Mouse (Mus musculus) heart, embryonic 14.5 days (tissue): ENCODE results near the gene Cbx6. TPM values are rescaled to one million over a fixed set of nuclear protein-coding genes. Genes with fewer than 3 reads are reported as not detected.

Experiments used
- ATAC-seq: fragments of 200-750 bp; cut with Nextera tagmentation; 2 replicates; pipeline ENCODE4 v1.8.0; 2017; ENCODE audit warnings: low read depth, moderate TSS enrichment; ENCODE audit not compliant: insufficient number of reproducible peaks, insufficient read depth, low FRiP score
- H3K27ac ChIP-seq, 2 experiments: fragments of 200-500 bp in 1 of 2; fragments of 300-500 bp in 1 of 2; sonication (generic) in 1 of 2; replicated peaks in 1 of 2; 2 replicates each; pipeline ENCODE4 v1.5.1; 2012 to 2014; ENCODE audit warnings: low read depth in 2 of 2, low read length in 2 of 2, control low read depth in 1 of 2, mild to moderate bottlenecking in 1 of 2, mixed read lengths in 1 of 2; ENCODE audit not compliant: control insufficient read depth in 1 of 2, insufficient read depth in 1 of 2
- H3K27me3 ChIP-seq: fragments of 300-500 bp; sonication (generic); 2 replicates; pipeline ENCODE4 v1.6.1; 2014; ENCODE audit warnings: mild to moderate bottlenecking, low read length, control low read depth; ENCODE audit not compliant: control insufficient read depth, insufficient read depth
- H3K36me3 ChIP-seq: fragments of 300-500 bp; sonication (generic); 2 replicates; pipeline ENCODE4 v1.6.1; 2014; ENCODE audit warnings: mild to moderate bottlenecking, control low read depth, low read length, mixed read lengths; ENCODE audit not compliant: control insufficient read depth, insufficient read depth
- H3K4me1 ChIP-seq, 2 experiments: fragments of 200-500 bp in 1 of 2; fragments of 300-500 bp in 1 of 2; sonication (generic) in 1 of 2; 2 replicates each; pipeline ENCODE4 v1.6.1; 2012 to 2014; ENCODE audit warnings: low read length in 2 of 2, control low read depth in 1 of 2, mixed read lengths in 1 of 2; ENCODE audit not compliant: control insufficient read depth in 2 of 2, insufficient read depth in 2 of 2
- H3K4me2 ChIP-seq: fragments of 300-500 bp; sonication (generic); 2 replicates; pipeline ENCODE4 v1.6.1; 2014; ENCODE audit warnings: mild to moderate bottlenecking, low read length
- H3K4me3 ChIP-seq, 2 experiments: fragments of 200-500 bp in 1 of 2; fragments of 300-500 bp in 1 of 2; sonication (generic) in 1 of 2; 2 replicates each; pipeline ENCODE4 v1.5.1; 2012 to 2014; ENCODE audit warnings: low read length in 2 of 2, mild to moderate bottlenecking in 2 of 2, control low read depth in 1 of 2, low read depth in 1 of 2, moderate library complexity in 1 of 2; ENCODE audit not compliant: control insufficient read depth in 1 of 2, insufficient read depth in 1 of 2
- H3K9ac ChIP-seq: fragments of 300-500 bp; sonication (generic); 2 replicates; pipeline ENCODE4 v1.6.1; 2014; ENCODE audit warnings: mild to moderate bottlenecking, low read length
- H3K9me3 ChIP-seq: fragments of 300-500 bp; sonication (generic); 2 replicates; pipeline ENCODE4 v1.6.1; 2016; ENCODE audit warnings: low read length, control low read depth; ENCODE audit not compliant: control insufficient read depth
- WGBS: fragments of 180-500 bp; shearing (Covaris S2); extraction: QIAGEN DNeasy Blood & Tissue Kit; methylation state at CpG from one replicate; pipeline ENCODE4 v1.1.7; 2014; 5-methylcytosine and 5-hydroxymethylcytosine counted together
- polyA plus RNA-seq: library from polyadenylated mRNA; unstranded; fragments of >200 nt; fragmentation: Nextera tagmentation; extraction: Ambion mirVana; gene quantifications from 2 replicates; pipeline ENCODE4 v1.2.1, GENCODE M21; 2014

Cbx6 gene
- polyA plus RNA-seq, 1 experiment from 2014 or later = 33.0 TPM

DNA sequence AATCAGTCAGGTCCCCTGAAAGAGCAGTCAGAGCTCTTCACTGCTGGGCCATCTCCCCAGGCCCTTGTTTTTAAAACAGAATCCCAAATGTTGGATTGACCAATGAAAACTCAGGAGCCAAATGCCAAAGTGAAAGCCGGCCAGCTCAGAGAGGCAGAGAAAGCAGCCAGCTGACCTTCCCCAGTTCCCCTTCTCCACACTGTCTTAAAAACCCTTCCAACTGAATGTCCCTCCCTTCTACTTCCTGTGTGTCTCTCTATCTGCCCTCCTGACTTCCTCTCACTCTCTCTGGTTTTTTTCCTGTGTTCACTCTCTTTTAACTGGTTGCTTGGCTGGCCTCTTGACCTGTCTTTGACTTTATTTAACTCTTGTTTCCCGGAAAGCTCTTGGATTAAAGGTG is 39.5 kb upstream of the Cbx6 start:
- ATAC-seq = no peak
- WGBS = 51% methylated on average over 2 of the region's 2 CpGs

DNA sequence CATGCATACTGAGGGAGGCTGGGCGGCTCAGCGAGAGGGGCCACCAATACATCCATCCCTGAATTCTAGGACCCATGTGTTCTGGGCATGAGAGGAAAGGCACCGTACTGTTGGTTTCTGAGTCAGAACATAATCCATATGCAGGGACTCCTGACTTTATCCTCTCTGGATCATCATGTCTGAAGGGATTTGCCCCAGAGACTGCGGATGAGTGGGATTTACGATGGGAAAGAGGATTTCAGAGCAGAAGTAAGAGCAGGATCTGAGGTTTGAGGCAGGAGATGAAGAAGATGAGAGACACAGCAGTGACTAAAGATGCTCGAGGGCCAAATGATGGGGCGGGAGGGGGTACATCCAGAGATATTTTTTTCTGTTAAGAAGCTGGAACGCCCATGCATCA is 39.1 kb upstream of the Cbx6 start:
- Histone ChIP-seq H3K4me2 (no peak overlapping the region), H3K27me3 (no peaks in the 10 kb centered on the region), H3K9ac (no peak overlapping the region), H3K4me1 (peaks cover 2% of the 10 kb centered on the region in 2 experiments; a peak in 3 of 4 replicates), H3K9me3 (peaks cover 5% of the 10 kb centered on the region), H3K4me3 (no peak overlapping the region), H3K27ac (no peak overlapping the region), H3K36me3 (no peaks in the 10 kb centered on the region)
- 89% methylated on average over 8 of the region's 8 CpGs for WGBS
- ATAC-seq = no peak

More for the DNA sequence above, 39.5 kb upstream of the Cbx6 start:
- Histone ChIP-seq H3K27me3 (no peaks in the 10 kb centered on the region), H3K4me1 (peaks cover 4 to 6% of the 10 kb centered on the region in 2 experiments; a peak in 3 of 4 replicates), H3K27ac (no peak overlapping the region), H3K36me3 (no peaks in the 10 kb centered on the region), H3K9me3 (peaks cover 5% of the 10 kb centered on the region), H3K4me2 (no peak overlapping the region), H3K4me3 (no peak overlapping the region), H3K9ac (no peak overlapping the region)

DNA sequence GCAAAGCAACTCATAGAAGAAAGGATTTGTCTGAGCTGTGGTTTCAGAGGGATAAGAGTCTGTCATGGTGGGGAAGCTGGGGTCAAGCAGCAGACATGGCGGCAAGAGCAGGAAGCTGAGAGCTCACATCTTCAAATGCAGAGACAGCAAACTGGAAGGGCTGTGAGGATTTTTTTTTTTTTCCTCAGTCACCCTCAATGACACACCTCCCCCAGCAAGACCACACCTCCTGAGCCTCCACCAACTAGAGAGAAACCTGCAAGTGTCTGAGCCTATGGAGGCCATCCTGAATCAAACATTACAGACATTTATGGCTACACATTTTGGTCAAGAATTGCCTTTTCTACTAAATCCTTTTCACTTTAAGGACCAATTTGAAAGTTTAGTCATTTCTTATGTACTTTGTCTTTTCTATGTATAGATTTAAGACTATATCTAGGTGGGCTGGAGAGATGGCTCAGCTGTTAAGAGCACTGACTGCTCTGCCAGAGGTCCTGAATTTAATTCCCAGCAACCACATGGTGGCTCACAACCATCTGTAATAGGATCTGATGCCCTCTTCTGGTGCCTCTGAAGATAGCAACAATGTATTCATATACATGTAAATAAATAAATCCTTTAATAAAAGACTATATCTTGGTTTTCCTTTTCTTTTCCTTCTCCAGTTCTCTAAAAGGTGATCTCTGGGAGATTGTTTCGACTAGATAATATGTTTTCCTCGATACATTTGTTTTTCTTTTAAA is 32.9 kb upstream of the Cbx6 start:
- Histone ChIP-seq H3K4me3 (no peak overlapping the region), H3K9me3 (peaks cover 8% of the 10 kb centered on the region), H3K27ac (no peak overlapping the region), H3K27me3 (no peaks in the 10 kb centered on the region), H3K4me2 (no peak overlapping the region), H3K4me1 (no peaks in the 10 kb centered on the region), H3K36me3 (no peaks in the 10 kb centered on the region), H3K9ac (no peak overlapping the region)
- no peak for ATAC-seq
- WGBS = 73% methylated on average over 3 of the region's 3 CpGs

DNA sequence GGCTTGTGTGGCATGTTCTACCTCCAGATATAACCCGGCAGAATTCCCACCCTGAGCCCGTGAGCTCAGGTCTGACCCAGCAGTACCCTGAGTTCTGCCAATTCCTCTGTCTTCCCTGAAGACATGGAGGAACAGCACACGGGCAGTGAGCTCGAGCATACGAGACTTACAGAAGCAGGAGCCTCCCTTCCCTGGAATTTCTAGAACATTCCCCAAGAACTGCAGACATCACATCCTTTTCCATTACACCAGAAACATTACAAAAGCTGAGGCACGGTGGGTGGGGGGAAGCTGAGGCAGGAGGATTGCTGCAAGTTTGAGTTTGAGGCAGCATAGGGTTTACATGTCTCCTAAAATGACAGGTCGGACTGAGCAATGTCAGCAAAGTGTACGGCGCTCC is 25.3 kb upstream of the Cbx6 start:
- no peaks in the 10 kb centered on the region for H3K9me3 ChIP-seq
- H3K27me3 ChIP-seq = no peaks in the 10 kb centered on the region
- ATAC-seq = no peak
- no peak overlapping the region for H3K4me2 ChIP-seq
- H3K4me3 ChIP-seq = no peak overlapping the region
- no peak overlapping the region for H3K9ac ChIP-seq
- no peaks in the 10 kb centered on the region for H3K36me3 ChIP-seq
- 0 out of 4 replicates have a peak, but pooled peaks cover 0 to 4% of the 10 kb centered on the region in 2 experiments for H3K4me1 ChIP-seq
- WGBS = 80% methylated on average over 9 of the region's 9 CpGs
- H3K27ac ChIP-seq = no peak overlapping the region

DNA sequence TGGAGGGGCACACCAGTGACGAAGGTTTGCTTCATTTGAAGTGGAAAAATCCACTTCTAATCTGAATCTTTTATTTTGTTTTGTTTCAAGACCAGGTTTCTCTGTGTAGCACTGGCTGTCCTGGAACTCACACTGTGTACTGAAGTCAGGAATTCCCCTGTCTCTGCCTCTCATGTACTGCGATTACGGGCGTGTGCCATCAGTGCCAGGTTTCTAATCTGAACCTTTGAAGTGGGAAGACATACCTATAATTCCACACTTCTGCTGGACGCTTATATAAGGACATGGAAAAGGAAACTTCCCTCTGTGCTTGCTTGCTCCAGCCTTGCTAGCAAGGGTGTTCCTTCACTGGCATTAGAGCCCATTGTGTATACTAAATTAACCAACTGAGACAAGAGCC is 24.5 kb upstream of the Cbx6 start:
- H3K9ac ChIP-seq = no peak overlapping the region
- H3K4me1 ChIP-seq = 0 out of 4 replicates have a peak, but pooled peaks cover 0 to 4% of the 10 kb centered on the region in 2 experiments
- no peak for ATAC-seq
- H3K9me3 ChIP-seq = no peaks in the 10 kb centered on the region
- H3K4me2 ChIP-seq = no peak overlapping the region
- no peaks in the 10 kb centered on the region for H3K27me3 ChIP-seq
- no peak overlapping the region for H3K4me3 ChIP-seq
- H3K27ac ChIP-seq = no peak overlapping the region
- H3K36me3 ChIP-seq = no peaks in the 10 kb centered on the region
- WGBS = 38% methylated on average over 5 of the region's 5 CpGs

DNA sequence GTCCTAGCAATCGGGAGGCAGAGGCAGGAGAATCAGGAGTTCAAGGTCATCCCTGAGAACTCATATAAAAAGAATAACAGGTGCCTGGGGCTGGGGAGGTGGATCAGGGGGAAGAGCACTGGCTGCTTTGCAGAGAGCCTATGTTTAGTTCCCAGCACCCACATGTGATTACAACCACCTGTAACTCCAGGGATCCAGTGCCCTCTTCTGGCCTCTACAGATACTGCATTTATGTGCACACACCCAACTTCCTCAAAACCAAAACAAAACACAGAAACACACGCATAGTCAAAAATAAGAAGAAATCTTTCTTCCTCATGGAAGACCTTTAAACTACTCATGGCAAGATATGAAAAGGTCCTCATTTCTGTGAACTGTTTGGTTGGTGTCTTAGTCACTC is 15.7 kb upstream of the Cbx6 start:
- H3K9me3 ChIP-seq = 0 out of 2 replicates have a peak, but pooled peaks cover 2% of the 10 kb centered on the region
- 86% methylated on average over 2 of the region's 2 CpGs for WGBS
- H3K4me1 ChIP-seq = peaks cover 7 to 12% of the 10 kb centered on the region in 2 experiments
- H3K36me3 ChIP-seq = no peaks in the 10 kb centered on the region
- no peak overlapping the region for H3K9ac ChIP-seq
- no peak for ATAC-seq
- no peaks in the 10 kb centered on the region for H3K27me3 ChIP-seq
- H3K4me3 ChIP-seq = no peak overlapping the region
- no peak overlapping the region for H3K4me2 ChIP-seq
- H3K27ac ChIP-seq = no peak overlapping the region

DNA sequence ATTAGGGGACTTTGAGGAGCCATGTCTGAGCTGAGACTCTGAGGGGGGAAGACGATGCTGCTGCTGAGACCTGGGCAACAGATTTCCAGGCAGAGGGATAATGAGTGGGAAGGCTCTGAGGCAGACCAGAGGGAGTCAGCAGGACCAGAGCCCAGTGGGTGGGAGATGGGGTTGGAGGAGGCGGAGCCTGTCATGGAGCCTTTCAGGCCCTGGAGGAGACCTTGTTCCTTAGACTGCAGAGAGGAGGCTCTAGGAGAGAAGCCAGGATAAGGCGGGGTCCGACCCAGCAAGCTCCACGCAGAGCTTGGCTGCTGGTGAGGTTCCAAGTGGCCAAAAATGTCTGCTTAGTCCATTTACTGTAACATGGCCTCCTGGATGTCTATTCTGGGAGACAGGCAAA is 12.6 kb upstream of the Cbx6 start:
- H3K27ac ChIP-seq = 0 out of 4 replicates have a peak overlapping the region, but pooled peaks of 1 of the 2 experiments have one; percentile 19
- peak; percentile 39; the same call in 1 of the 2 replicates for ATAC-seq
- H3K4me2 ChIP-seq = peak overlapping the region; percentile 1; the same call in 1 of the 2 replicates
- no peaks in the 10 kb centered on the region for H3K36me3 ChIP-seq
- peaks cover 7 to 12% of the 10 kb centered on the region in 2 experiments for H3K4me1 ChIP-seq
- no peak overlapping the region for H3K9ac ChIP-seq
- no peaks in the 10 kb centered on the region; the same call in 1 of the 2 replicates for H3K27me3 ChIP-seq
- H3K9me3 ChIP-seq = 0 out of 2 replicates have a peak, but pooled peaks cover 2% of the 10 kb centered on the region
- 18% methylated on average over 5 of the region's 5 CpGs for WGBS
- H3K4me3 ChIP-seq = no peak overlapping the region
